Mouse (Mus musculus) ovary, postnatal 10 days (tissue): ENCODE data around the gene Tmem240.
"Not testable (repeated sequence)": the region's sequence is repeated elsewhere in the genome, so short reads cannot be mapped to it uniquely, and the experiment has no call there.

Source experiments
- DNase-seq: peaks from one replicate; pipeline ENCODE4 v3.0.0; 2022; ENCODE audit warnings: low spot score

Gene Tmem240

GRCm38 (mm10) chr4:155734350-155734941 lies at the start of gene Tmem240:
Gene Tmem240 (plus strand): TSS chr4:155734800.
- DNase-seq, result peak; percentile 70

- DNase-seq, result not testable (repeated sequence)
Observed at GRCm38 (mm10) chr4:155687764-155688163, 46.8 kb upstream of the Tmem240 start.

GRCm38 (mm10) chr4:155690571-155691375 lies 43.8 kb upstream of the Tmem240 start:
- DNase-seq, result no peak

GRCm38 (mm10) chr4:155692421-155692820 lies 42.2 kb upstream of the Tmem240 start:
- DNase-seq, result no peak

- DNase-seq, result peak; percentile 24
Observed at GRCm38 (mm10) chr4:155694111-155694481, 40.5 kb upstream of the Tmem240 start, which contains the start of gene Fndc10. Gene Fndc10 (plus strand): TSS chr4:155694342.

- DNase-seq, result peak; percentile 34
Observed at GRCm38 (mm10) chr4:155694482-155695401, 39.9 kb upstream of the Tmem240 start.

- no peak for DNase-seq
Observed at GRCm38 (mm10) chr4:155695531-155696062, 39.0 kb upstream of the Tmem240 start.

- no peak for DNase-seq
Observed at GRCm38 (mm10) chr4:155696261-155697255, 38.0 kb upstream of the Tmem240 start.

GRCm38 (mm10) chr4:155700425-155700824 lies 34.2 kb upstream of the Tmem240 start:
- DNase-seq, result no peak

- DNase-seq, result no peak
Observed at GRCm38 (mm10) chr4:155703425-155703929, 31.1 kb upstream of the Tmem240 start.

- peak; percentile 94 for DNase-seq
Observed at GRCm38 (mm10) chr4:155704721-155705591, 29.6 kb upstream of the Tmem240 start, which contains the start of gene Ssu72. Gene Ssu72 (plus strand): TSS chr4:155704800.

- no peak for DNase-seq
Observed at GRCm38 (mm10) chr4:155705592-155705929, 29.0 kb upstream of the Tmem240 start.

- DNase-seq, result no peak
Observed at GRCm38 (mm10) chr4:155708582-155708981, 26.0 kb upstream of the Tmem240 start.

GRCm38 (mm10) chr4:155708988-155709387 lies 25.6 kb upstream of the Tmem240 start:
- DNase-seq, result no peak

GRCm38 (mm10) chr4:155710521-155711252 lies 23.9 kb upstream of the Tmem240 start:
- no peak for DNase-seq

GRCm38 (mm10) chr4:155721668-155722083 lies 12.9 kb upstream of the Tmem240 start:
- no peak for DNase-seq

- no peak for DNase-seq
Observed at GRCm38 (mm10) chr4:155727993-155728392, 6.6 kb upstream of the Tmem240 start.

GRCm38 (mm10) chr4:155733267-155733666 lies 1.3 kb upstream of the Tmem240 start:
- DNase-seq, result no peak
